Mouse (Mus musculus) thymus, postnatal 4 days (tissue): ENCODE data around the gene Mob4.
A peak's percentile ranks its signal among the peaks of the same experiment; 100 is the strongest.
"Not testable (repeated sequence)": the region's sequence is repeated elsewhere in the genome, so short reads cannot be mapped to it uniquely, and the experiment has no call there.

ENCODE experiments used
- DNase-seq: peaks from one replicate; pipeline ENCODE4 v3.0.0; 2021

The Mob4 gene

GRCm38 (mm10) chr1:55130943-55131401 lies at the start of gene Mob4:
Mob4 (plus strand) TSS chr1:55131231.
- DNase-seq = peak; percentile 98

DNA sequence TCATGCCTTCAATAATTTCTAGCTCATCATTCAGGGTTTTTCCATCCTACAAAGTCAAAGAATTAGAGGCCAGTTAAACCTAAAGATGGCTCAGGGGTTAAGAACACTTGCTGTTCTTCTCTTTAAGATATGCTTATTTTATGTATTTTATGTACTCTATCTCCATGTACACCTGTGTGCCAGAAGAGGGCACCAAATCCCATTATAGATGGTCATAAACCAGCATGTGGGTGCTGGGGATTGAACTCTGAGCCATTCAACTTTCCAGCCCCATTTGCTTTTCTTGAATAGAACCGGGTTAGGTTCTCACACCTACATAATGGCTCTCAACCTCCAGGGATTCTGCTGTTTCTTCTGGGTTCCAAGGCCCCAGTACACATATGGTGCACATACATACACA lies 48.9 kb upstream of the Mob4 start:
- DNase-seq = no peak

DNA sequence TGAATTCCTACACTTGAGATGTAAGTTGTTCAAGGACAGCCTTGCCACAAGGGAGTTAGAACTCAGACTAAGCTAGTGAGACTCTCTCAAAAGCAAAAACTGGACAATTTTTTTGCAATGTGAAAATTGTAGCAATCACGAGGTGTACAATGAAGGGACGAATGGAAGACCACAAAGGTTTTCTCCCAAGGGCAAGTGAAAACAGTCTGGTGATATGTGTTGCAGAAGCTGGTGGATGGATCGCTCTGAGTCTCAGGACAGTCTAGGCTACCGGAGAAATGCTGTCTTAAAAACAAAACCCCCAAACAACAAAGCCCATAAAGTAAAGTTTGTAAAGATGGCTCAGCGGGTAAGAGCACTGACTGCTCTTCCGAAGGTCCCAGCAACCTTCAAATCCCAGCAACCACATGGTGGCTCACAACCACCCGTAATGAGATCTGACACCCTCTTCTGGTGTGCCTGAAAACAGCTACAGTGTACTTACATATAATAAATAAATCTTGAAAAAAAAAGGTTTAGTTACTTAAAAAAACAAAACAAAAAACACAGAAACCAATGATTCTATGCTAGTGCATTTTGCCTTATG lies 45.2 kb upstream of the Mob4 start:
- no peak for DNase-seq

DNA sequence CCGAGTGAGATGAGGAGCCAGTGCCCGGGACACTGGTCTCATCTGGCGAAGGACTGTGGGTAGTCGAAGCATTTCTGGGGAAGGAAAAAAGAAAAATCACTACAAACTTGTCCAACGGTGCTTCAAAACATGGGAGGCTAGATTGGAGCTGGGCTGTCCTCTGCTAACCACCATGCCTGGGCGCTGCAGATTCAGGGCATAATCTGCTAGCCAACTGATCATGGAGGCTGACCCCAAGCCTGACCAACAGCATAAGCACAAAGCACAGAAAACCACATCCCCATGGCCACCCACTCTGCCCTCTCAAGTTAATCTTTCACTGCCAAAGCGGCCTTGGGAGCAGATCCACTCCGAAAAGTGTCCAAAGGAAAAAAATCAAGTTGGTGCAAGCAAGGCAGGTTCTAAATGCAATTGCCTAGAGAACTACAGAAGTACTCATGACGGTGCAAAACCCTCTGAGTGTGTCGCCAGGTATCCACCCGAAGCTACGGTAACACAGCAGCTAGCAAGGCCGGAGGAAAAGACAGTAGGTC lies 44.1 kb upstream of the Mob4 start:
- DNase-seq = no peak

DNA sequence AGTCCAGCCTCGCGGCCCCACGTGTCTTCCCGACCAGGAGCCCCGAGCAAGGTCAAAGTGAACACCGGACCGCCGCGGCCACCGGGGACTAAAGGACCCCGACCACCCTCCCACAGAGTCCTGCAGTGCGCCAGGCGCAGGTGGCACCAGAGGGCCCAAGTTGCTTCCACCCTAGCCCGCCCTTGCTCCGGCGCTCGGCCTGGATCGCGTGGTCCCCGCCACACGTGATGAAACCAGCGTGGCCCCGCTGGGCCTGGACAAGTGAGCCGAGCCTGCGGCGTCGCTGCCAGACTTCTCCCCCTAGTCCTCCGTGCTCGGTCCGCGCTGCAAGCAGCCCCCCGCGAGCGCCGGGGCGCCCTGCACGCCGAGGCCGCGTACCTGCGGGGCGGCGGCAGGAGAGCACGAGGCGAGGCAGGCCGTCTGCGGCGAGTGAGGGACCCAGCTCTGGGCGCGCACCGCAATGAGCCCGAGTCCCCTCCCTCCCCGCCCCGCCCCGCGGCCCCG lies 43.6 kb upstream of the Mob4 start:
- DNase-seq = no peak

DNA sequence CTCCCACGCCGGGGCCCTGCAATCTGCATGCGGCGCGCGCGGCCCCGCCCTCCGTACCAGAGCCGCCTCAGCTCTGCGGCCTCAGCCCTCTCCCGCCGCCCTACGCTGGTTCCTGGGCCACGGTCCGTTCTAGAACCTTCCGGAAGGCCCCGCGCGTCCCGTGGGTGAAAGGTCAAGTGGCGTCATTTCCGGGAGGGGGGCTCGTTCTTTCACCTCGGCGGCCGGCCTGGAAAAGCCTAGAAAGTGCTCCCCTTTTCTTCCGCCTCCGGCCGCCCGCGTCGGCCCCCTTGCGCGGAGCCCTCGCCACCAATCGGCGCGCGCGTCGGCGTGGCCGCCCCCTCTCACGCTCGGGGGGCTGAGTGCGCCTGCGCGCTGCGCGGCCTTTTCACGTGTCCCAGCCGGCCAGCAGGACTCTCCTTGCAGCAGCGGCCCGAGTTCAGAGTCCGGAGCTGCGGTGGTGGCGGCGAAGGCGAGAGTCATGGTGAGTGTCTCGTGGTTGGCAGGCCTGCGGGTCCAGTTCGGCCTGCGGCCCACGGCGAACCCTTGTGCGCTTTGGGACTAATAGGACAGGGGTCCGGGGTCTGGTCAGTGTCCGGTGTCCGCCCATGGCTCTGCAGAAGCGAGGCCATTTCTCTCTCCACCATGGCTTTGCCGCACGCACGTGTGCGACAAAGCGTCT lies 43.0 kb upstream of the Mob4 start, which contains the start of the genes Hspe1 and Hspd1:
Gene Hspe1, plus strand, starts transcription at position 201 of the 679 bp plus-strand sequence.
Gene Hspd1, minus strand, starts transcription at position 312 of the 679 bp plus-strand sequence.
- peak; percentile 98 for DNase-seq

DNA sequence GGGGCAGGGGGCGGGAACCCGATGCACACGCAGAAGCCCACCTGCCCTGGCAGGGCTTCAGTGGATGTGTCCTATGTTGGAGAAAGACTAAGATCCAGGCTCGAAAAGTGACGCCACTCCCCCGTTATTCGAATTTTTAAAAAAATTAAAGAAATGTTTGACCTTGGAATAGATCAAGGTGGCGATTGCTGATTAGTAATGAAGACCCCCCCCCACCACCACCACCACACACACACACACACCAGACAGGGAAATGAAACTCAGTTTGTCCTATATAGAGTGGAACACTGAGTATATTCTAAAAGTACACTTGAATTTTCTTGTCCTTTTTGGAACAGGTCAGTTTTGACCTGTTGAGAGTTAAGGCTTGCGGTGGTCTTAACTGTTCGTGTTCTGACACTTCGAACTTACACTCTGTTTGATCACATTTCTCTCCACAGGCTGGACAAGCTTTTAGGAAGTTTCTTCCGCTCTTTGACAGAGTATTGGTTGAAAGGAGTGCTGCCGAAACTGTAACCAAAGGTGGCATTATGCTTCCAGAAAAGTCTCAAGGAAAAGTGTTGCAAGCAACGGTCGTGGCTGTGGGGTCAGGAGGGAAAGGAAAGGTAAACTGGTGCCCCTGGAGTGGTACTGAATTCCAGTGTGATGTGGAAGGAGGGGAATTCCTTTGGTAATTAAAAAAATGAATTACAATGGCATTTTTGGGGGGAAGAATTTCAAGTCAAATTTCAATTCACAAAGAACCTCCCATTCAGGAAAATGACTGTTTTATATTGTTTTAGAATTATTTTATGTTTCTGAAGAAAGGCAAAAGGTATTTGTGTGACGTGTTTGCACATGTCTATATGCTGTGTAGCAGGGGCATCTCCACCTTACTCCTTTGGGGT lies 42.2 kb upstream of the Mob4 start:
- DNase-seq = no peak

DNA sequence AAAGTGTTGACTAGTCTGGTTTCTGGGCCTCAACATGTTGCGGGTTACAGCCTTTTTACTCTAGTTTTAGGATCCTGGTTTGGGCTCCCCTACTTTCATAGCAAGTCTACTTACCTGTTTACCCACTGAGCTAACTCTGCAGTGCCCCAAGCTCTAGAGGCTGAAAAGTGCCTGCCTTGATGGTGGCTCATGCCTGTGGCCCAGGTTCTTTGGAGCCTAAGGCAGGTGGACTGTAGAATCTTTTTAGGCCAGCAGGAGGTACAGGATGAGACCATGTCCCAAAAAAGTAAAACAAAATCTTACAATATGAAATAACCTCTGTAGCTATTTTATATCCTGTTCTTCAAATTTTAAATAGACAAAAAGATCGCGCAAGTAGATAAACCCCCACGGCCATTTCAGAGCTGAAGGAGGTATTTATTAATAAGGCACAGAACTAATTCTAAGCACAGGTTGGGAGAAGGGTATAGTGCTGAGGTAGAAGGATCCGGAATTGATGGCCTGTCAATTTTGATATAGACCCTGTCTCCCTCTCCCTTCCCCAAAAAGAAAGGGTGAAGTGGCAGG lies 41.5 kb upstream of the Mob4 start:
- DNase-seq = no peak

- no peak for DNase-seq
Observed at GRCm38 (mm10) chr1:55092056-55092455, 39.0 kb upstream of the Mob4 start.

DNA sequence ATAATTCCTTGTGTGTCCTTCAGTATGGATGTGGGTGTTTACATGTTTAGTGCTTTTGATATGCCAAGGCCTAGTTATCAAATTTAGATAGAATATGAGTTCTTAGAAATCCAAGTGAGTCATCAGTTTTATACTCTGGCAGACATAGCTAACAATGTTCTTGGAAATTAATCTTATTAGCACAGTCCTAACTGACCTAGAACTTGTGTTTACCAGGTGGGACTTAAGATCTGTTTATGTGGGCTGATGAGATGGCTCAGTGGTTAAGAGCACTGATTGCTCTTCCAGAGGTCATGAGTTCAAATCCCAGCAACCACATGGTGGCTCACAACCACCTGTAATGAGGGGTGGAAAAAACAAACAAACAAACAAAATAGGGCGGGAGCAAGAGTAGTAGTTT lies 38.6 kb upstream of the Mob4 start:
- DNase-seq = no peak

GRCm38 (mm10) chr1:55106919-55107585 lies 24.0 kb upstream of the Mob4 start:
- DNase-seq = no peak

- no peak for DNase-seq
Observed at GRCm38 (mm10) chr1:55107644-55108043, 23.4 kb upstream of the Mob4 start.

DNA sequence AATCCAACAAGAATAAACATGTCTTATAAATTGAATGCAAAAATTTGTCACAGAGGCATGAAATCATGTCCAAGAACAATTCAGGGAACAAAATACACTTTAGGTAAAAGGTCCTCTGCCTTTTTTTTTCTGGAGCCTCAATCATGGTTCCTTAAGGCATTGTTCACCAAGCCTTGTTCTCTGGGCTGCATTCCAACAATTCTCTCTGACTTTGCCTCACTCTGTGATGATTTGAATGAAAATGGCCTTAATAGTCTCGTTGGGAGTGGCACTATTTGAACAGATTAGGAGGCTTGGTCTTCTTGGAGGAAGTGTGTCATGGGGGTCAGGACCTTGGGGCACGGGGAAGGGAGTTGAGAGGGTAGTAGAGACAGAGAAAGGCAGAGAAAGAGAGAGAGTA lies 22.6 kb upstream of the Mob4 start:
- DNase-seq = no peak

DNA sequence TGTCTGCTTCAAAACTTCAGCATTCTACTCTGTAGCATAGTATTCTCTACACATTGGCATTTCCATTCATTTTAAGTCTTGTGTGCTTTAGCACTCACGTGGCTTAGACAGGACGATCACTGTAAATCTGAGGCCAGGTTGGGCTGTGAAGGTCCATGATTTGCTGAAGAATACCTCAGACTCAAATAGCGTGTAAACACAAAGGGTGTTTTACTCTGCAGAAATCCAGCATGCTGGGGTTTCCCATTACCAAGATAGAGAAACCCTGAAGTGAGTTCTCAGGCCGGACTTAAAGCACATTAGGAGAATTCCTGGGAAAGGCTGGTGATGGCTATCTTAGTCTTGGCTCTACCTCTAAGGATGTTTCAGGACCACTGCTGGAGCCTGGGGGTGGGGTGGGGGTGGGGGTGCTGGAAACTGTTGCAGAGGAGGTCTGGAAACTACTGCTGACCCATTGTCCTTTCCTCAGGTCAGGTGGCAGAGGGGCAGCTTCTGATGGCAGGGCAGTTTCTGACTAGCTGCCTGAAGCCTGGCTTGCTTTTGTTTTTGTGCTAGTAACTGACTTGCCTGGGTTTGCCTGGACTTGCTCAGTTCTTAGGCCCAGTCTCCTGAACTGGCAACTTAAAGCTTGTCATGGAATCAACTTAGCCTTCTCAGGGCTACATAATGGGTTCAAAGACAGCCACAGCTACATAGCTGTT lies 21.8 kb upstream of the Mob4 start:
- DNase-seq = no peak

- no peak for DNase-seq
Observed at GRCm38 (mm10) chr1:55123046-55123445, 8.0 kb upstream of the Mob4 start.

GRCm38 (mm10) chr1:55123561-55123960 lies 7.5 kb upstream of the Mob4 start:
- DNase-seq = no peak

GRCm38 (mm10) chr1:55124136-55124535 lies 6.9 kb upstream of the Mob4 start:
- DNase-seq = not testable (repeated sequence)

GRCm38 (mm10) chr1:55129716-55130115 lies 1.3 kb upstream of the Mob4 start:
- DNase-seq = no peak

GRCm38 (mm10) chr1:55130190-55130916 lies 678 bp upstream of the Mob4 start:
- DNase-seq = peak; percentile 27

GRCm38 (mm10) chr1:55131424-55132014 lies 488 bp downstream of the Mob4 start:
- peak; percentile 77 for DNase-seq
